Mouse (Mus musculus) G1E (cell line): ENCODE measurements around the gene Pla2g2d.

Experiments used
- CTCF ChIP-seq: IDR thresholded peaks from 2 replicates; pipeline ENCODE4 v1.5.1; 2012; ENCODE audit warnings: low read depth, low read length, inconsistent platforms, mixed read lengths
- GATA1 ChIP-seq: IDR thresholded peaks from 2 replicates; pipeline ENCODE4 v1.6.1; 2012; ENCODE audit warnings: borderline replicate concordance, low read length, inconsistent platforms, mixed read lengths
- GATA2 ChIP-seq: IDR thresholded peaks from 2 replicates; pipeline ENCODE4 v1.6.1; 2012; ENCODE audit warnings: low read depth, low read length, inconsistent platforms, borderline replicate concordance
- POLR2AphosphoS5 ChIP-seq: IDR thresholded peaks from 2 replicates; pipeline ENCODE4 v1.6.1; 2012; ENCODE audit warnings: low read depth, low read length, inconsistent platforms; ENCODE audit not compliant: insufficient replicate concordance
- TAL1 ChIP-seq: conservative IDR thresholded peaks from 2 replicates; pipeline ENCODE4 v1.6.1; 2012; ENCODE audit warnings: low read depth, low read length, inconsistent platforms, mixed read lengths

GRCm38 (mm10) chr4:138757416-138757815, 18.1 kb upstream of the Pla2g2d start, which contains the start of gene Pla2g2f:
- TF ChIP-seq CTCF: no peak
- no peak for TF ChIP-seq TAL1
- TF ChIP-seq GATA1: no peak
- TF ChIP-seq POLR2AphosphoS5: no peak
- no peak for TF ChIP-seq GATA2
